Mouse (Mus musculus) spleen, postnatal 10 days (tissue): Measurements from ENCODE around the gene Myo1a.
A peak's percentile ranks its signal among the peaks of the same experiment; 100 is the strongest.

Experiments used
- DNase-seq, 2 experiments: peaks; one replicate each; pipeline ENCODE4 v3.0.0; 2021 to 2022; ENCODE audit warnings: low spot score in 2 of 2

Gene Myo1a

DNA sequence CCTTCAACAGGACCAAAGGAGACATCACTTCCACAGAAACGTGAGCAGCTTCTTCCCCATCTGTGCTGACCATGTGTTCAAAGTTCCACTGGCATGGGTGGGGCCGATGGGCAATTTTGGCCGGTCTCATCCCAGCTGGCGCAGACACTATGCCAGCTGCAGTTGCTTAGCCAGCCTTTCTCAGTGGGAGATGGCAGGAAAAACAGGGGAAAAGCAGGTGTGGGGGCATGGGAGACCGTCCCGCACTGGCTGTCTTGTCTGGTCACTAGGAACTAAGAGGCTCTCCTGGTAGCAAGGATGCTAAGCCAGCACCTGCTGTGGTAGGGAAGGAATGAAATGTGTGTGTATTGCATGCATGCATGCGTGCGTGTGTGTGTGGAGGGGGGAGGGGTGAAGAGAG lies 23.5 kb downstream of the Myo1a start:
- no peak for DNase-seq

DNA sequence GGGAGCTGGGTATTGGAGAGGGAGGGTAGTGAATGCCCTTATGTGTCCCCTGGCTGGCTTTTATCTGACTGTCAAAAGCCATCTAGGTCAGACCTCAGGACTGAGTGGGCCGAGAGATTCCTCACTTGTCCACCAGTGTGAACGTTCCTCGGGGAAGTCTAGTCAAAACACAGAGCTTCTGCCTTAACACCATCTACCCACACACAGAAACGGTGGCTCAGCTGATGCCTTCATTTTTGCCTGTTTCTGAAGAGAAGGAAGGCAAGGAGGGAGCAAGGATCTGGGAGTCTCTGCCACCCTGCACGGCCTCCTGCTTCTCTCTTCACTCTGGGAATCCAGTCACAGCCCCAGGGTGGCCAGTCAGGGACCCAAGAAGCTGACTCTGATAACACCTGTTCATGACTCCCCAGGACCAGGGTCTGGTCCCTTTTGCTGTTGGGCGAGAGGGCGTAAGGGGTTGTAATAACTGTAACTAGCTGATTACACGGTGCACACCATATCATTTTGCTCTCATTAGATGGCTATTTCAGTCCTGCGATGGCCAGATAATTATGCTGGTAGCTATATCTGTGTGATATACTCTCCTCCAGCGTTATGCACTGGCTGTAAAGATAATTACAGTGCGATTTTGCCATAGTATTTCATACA lies 25.4 kb downstream of the Myo1a start:
- no peak for DNase-seq

DNA sequence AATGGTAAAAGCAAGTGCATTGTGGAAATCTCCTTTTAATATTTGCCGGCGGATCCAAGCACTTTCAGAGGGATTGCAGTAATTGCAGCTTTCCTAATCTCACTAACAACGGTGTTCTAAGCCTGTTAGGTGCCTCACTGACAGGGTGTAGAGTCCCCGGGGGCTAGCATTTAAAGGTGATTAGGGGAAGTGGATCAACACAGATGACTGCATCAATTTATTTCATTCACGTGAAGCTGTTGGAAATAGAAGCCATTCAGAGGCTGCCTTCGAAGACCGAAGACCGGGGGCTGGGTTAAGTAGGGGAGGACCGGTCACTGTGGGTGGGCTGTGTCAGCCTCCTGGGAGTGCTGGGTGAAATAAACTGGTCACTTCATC lies 26.0 kb downstream of the Myo1a start:
- no peak for DNase-seq

DNA sequence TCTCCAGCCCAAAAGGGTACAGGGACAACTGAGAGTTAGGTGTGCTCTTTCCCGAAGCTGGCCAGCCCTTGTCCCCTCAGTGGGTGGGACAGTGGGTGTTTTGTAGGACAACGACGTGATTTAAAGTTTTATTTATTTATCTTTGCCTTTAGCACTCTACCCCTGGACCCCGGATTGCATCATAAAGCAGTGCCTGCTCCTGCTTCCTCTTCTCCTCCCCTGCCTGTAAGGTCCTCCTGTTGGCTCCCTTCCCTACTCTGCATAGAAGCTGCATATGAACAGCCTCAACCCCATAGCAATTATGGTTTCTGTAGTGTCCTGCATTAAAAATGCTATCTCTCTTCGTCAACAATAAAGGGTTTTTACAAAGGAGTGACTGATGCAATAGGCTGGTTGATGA lies 26.4 kb downstream of the Myo1a start:
- no peak for DNase-seq

DNA sequence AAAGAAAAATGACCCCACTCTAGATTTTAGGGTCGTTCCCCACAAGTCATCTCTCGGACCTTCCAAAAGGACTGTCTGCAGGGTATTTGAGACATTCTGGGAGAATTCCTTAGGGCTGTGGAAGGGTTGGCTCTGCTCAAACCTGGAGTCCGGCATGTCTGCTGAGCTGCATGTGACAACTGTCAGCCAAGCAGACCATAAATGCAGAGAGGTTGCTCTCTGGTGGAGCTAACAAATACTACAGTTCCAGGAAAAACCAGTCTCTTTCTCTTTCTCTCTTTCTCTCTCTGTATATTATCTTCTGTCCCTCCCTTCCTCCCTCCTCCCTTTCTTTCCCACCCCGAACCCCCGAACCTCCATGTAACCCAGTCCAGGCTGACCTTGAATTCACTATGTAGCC lies 29.5 kb downstream of the Myo1a start:
- DNase-seq: no peak

DNA sequence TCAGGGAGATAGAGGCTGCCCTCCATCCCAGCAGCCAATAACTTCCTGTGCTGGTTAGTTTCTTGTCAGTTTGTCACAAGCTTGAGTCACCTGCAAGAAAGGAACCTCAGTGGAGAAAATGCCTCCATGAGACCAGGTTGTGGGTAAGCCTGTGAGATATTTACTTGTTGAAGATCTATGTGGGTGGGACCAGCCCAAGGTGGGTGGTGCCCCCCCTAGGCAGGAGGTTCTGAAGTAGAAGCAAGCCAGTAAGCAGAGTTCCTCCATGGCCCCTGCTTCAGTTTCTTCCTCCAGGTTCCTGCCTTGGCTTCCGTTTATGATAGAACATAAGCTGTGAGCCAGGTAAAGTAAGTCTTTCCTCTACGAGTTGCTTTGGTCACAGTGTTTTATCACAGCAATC lies 31.3 kb downstream of the Myo1a start:
- DNase-seq: no peak

DNA sequence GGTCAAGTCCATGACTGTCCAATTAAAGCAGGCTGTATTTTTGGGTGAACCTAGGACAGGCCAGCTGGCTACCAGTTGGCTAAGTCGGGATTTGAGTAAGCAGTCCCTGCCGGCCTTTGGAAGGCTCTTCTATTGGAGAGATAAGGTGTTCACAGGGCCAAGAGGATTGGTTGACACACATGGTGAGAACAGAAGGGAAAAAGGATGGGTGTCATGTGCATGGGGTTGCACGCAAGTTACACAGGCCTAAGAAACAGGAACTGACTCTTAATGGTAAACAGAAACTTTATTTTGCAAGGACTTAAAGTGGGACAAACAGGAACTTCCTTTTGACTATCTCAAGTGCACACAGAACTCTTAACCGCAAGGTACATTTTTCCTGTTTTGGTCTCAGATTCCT lies 31.9 kb downstream of the Myo1a start:
- DNase-seq: no peak

DNA sequence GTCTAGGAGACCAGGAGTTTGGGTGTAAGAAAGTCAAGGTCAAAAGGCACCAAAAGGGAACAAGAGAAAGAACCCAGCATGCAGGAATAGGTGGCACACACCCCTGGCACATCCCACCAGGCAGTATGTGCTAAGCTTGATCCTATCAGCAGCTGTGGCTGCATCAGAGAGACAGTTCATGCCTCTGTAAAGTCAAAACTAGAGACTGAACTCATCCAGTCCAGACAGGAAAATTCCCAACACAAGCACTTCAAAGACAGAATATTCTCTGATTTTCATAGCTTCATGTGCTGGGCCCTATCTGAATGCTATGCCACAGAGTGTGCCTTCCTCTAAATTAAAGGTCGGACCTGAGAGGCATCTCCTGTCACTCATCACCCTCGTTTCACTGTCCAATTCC lies 32.6 kb downstream of the Myo1a start:
- DNase-seq: no peak

DNA sequence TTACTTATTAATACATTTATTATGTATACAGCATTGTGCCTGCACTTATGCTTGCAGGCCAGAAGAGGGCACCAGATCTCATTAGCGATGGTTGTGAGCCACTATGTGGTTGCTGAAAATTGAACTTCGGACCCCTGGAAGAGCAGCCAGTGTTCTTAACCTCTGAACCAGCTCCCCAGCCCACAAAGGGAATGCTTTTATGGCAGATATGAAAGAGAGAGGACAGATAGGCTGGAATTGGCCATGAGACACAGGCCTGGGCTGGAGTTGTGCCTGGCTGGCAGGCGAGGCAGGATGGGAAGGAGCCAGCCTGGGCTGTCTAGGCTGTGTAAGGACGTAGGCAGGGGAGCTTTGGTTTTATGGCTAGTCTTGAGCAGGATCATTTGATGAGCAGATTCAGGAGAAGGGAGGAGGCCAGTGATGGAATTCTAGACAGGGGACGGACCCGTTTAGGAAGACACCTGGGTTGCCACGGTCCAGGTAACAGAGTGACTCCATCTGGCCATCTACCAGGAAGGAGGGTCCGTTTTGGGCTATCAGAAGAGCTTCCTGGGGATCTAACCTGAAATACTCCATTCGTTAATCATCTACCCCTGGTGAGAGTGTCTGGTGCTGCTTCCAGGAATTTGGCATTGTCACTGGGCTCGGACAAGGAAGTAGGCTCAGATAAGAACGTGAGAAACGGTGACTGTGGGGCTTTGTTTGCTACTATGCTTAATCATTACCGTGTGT lies 33.3 kb downstream of the Myo1a start:
- peak; percentile 51 to 76 for DNase-seq

DNA sequence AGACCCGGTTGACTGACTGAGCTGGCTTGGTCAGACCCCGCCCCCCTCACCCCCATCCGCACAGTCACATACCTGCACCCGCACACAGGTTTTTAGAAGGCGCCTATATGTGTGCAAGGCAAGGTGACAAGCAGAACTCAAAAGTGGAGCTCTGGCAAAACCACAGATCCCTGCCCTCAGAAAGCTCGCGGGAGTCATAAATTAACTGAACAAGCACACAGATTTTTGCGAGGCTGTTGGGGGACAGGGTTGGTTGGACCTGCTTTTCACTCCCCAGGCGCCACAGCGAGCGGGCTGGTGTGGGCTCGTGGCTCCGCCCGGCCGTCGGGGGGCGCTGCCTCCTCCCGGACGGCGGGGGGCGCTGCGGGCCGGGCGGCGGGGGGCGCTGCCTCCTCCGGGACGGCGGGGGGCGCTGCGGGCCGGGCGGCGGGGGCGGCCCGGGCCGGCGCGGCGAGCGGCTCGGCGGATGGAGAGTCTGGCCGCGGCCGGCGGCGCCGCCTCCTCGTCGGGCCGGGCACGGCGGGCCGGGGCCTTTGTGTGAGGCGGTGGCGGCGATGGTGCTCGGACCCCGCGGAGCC lies 34.2 kb downstream of the Myo1a start, which contains the start of gene Zbtb39:
Zbtb39 (plus strand) TSS at position 456 of the 578 bp plus-strand sequence.
- DNase-seq: peak; percentile 74 to 82

DNA sequence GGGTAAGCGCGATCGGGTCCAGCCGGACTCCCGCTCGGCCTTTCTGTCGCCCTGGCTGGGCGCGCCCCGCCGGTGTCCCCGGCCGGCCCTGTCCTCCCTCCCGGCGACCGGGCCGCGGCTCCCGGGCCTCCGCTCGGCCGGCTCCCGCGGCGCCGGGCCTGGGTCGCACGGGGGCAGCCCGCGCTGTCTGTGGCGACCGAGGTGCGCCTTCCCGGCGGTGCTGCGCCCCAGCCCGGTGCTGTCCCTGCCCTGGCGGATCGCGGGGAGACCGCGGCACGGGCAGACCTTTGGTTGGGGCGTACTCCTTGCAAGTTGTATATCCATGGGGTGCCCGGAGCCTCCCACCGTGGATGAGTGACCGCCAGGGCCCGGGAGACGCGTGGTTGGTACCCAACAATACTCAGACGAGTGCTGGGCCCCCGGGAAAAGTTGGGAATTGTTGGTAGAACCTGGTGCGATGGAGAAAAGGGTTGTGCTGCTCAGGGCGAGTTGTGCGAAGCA lies 34.7 kb downstream of the Myo1a start:
- peak; percentile 53 to 66 for DNase-seq

DNA sequence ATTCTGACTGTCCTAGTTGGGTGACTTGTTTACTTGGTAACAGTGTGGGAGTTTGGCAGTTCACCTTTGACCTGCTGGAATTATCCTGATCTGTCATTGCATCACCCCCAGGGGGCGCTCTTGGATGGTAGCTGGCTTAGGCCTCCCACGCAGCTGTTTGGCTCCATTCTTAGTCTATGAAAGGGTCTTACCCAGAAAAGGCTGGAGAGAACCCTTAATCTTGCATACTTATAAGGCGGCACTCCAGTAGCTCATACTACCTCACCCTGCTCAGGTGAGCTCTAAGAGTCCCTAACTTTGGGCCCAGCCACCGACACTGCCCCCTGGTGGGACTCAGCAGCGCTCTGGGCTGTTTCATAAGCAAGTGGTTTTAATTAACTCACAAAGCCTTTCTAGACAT lies 39.7 kb downstream of the Myo1a start:
- DNase-seq: peak in 1 of 2 experiments; percentile 68

DNA sequence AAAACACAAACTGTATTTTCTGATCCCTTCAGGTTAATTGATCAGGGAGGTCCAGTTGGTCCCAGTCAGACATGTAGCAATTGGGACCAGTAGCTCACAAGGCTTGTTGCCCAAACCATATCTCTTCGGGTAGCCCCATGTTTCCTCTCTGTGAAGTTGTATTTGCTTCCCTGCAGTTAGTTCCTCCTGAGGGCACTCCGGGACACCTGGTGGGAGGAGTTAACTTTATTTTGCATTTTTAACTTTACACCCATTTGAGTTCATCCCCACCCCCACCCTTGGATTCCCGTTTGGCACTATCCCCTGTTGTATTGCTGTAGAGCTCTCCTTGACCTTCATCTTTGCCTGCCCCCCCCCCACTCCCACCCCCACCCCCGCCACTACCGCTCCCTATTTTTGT lies 40.9 kb downstream of the Myo1a start:
- no peak for DNase-seq

DNA sequence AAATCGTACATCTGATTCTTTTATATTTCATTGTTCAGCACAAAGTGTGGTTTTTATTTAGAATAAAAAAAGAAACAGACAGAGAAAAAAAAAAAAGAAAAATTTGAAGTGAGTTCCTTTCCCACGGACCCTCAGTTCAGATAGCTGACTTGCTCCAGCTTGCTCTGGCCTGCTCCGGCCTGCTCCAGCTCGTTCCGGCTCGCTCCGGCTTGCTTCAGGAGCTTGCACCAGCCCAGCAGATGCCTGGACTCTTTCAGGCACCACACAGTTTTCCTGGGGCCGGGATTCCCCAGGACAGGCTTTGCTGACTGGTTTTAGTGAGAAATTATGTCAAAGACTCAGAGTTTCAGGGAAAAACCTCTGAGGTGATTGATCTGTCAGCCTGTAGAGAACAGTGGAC lies 42.3 kb downstream of the Myo1a start:
- DNase-seq: no peak

DNA sequence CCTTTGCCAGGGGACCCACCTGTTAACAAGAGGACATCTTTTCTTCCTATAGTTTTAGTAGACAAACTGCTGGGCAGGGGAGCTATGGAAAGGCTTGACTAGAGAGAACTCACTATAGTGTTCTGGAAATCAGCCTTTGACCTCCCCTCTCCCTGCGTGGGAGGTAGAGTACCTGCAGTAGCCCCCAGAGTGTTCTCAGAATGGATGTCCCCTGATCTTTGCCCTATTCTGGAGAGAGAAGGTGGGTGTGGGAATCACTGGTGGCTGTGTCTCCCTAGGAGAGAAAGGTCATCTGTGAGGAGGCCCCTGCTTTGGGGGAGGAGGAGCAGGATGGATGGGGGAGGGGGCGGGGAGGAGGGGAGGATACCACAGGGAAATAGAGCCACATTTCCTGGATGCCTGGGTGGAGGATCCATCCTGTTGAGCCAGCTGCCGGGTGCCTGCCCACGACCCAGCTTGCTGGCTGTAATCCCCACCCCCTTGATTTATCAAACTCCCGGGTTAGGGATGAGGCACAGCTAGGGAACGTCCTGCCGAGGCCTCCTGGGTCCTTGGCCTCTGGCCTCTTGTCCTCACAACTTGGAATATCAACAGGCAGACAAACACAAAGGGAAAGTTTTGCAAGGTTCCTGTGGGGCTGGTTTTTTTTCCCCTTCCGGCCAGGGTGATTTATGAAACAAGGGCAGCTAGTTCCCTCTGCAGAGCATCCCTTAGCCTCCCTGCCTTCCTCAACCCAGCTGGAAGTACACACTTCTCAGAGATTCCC lies 44.1 kb downstream of the Myo1a start:
- DNase-seq: no peak

DNA sequence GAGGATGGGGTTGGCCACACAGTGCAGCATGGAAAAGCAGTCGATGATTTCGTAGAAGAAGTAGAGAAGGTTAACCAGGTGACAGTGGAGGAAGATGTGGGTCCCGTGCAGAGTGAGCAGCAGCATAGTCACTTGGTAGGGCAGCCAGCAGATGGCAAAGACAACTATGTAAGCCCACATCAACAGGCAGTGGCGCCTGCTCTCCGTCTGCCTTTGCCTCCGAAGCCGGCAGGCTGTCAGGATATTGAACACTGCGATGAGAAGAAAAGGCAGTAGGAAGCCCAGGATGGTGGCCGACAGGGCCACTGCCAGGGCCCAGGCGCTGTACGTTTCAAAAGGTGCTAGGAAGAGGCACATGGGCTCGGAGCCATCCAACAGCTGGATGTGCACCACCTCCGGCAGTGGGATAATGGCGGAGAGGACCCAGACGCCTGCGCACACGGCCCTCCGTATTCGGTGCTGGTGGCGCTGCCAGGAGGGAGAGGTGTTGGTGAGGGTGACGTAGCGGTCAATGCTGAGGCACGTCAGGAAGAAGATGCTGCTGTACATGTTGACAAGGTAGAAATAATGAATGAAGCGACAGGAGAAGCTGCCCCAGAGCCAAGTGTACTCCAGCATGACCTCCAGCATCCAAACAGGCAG lies 45.3 kb downstream of the Myo1a start:
- no peak for DNase-seq

DNA sequence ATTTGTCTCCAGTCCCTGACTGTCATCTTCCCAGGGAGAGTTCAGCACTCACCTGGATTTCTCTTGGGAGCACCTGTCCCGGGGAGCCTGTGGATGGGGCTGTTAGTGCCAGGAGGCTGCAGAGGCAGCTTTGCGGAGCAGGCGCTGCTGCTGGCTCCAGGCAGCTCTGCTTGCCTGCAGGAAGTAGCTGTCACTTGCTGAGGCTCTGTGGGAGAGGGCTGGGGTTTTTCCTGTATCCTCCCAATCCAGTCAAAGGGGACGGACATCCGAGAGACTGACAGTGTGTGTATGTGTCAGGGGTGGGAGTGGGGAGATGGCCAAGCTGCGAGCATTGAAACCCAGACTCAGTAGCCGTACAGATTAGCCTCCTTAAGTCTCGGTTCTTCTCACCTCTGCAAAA lies 46.6 kb downstream of the Myo1a start, which contains the start of gene Gpr182:
Gpr182 (minus strand) TSS at position 185 of the 400 bp plus-strand sequence.
- DNase-seq: peak in 1 of 2 experiments; percentile 17

DNA sequence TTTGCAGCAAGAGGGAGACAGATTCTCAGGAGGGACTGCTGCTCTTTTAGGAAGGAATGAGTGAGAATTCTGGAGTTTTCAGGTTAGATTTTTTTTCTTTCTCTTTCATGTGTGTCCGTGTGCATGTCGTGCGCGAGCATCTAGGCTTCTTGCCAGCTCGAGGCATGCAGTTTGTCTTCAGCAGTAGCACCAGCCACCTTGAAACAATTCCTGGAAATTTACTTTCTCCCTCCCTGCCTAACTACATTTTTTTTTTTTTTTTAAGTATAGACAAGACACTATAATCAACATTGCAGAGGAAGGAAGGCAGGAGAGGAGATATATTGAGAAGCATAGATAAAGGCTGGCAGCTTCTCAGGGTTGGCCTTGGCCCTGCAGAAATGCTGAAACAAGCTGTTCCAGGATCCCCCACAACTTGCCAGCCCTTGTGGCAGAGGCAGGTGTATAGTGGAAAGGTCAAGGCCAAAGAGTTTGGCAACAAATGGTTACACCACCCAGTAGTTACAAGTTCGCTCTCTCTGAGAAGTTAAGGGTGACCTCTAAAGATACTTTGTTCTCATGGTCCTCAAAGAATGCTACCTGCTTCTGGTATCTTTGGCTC lies 49.7 kb downstream of the Myo1a start:
- peak in 1 of 2 experiments; percentile 7 for DNase-seq

DNA sequence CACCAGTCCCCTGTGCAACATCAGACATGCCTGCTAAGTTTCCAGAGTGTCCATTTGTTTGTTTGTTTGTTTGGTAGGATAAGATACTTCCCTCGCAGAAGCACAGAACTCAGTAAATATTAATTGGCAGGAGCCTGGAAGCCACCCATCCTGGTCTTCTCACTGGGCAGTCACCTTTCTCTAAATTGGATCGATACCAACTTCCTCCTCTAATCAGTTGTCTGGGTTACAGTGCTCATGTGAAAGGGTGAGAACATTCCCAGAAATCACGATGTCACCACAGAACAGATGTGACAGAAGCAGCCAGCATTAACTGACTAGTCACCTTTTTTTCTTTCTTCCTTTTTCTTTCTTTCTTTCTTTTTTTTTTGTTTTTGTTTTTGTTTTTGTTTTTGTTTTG lies 50.3 kb downstream of the Myo1a start:
- peak in 1 of 2 experiments; percentile 3 for DNase-seq

DNA sequence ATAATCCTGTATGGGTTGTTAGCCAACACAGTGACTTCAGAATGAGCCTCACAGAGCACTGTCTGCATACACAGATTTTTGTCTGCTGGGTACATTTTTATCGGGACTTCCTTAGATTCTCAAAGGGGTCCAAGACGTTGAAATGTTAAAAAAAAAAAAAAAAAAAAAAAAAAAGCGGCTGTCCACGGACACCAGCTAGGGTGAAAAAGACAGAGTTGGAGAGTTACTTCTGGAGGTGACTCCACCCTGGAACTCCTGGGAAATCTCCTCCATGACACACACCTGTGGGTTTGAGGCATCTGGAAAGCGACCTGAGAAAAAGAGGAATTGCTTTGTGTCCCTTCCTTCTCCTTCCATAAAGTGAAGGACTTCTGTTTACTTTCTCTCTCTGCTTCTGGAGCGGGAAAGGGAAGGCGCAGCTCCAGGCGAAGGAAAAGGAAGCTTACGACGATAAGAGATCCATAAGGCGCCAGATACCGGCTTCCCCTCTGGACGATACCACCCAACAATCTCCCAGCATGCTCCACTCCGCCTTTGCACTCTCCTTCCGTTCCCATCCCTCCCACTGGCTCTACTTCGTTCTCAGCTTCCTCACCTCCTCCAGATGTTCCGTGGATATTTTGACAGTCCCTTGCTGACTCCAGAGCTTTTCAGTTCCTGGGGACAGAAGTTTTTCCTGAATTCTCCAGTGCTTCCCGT lies 50.9 kb downstream of the Myo1a start:
- DNase-seq: peak in 1 of 2 experiments; percentile 16
